Comparison of ENCODE assay signal across 8 mouse cellular contexts in genomic region chr12:4874161-4874927, GRCm38 (mm10). TPM values are rescaled to one million over a fixed set of nuclear protein-coding genes. Genes with fewer than 3 reads are reported as not detected.
DNase-seq lines count a peak whose midpoint lies in the region; ATAC-seq lines count a peak whose summit lies in the region.

Gene Mfsd2b (minus strand): TSS chr12:4874359.

- H3K27me3 ChIP-seq in forebrain, embryonic 14.5 days (replicated peaks; ENCODE audit: control insufficient read depth, insufficient read depth, low read length): no peaks in the 10 kb centered on the region

- peak within 1 kb of the TSS; percentile 33 for H3K4me3 ChIP-seq in forebrain, embryonic 14.5 days (ENCODE audit: low read depth, low read length)

- H3K4me2 ChIP-seq in forebrain, embryonic 14.5 days (ENCODE audit: low read length): peak within 1 kb of the TSS; percentile 82

- H3K36me3 ChIP-seq in forebrain, embryonic 14.5 days (ENCODE audit: control insufficient read depth, insufficient read depth, low read length): peaks cover 13% of the 10 kb centered on the region

- peaks cover 10% of the 10 kb centered on the region for H3K4me1 ChIP-seq in forebrain, embryonic 14.5 days (ENCODE audit: control insufficient read depth, insufficient read depth, low read length)

- peak; percentile 79 for DNase-seq in MN1 (ENCODE audit: low spot score)
- DNase-seq in cerebellum, adult 11 months: peak; percentile 25
- peak; percentile 81 for DNase-seq in forebrain, embryonic 14.5 days (ENCODE audit: low spot score)
- peak; percentile 80 for DNase-seq in heart, postnatal 4 days
- DNase-seq in layer of hippocampus, postnatal 10 days (ENCODE audit: low spot score in 2 of 2): peak; percentile 44 to 65
- peak; percentile 79 for DNase-seq in lung, postnatal 14 days
- DNase-seq in retina, adult 2 months (ENCODE audit: low read depth, low spot score): peak; percentile 23
- DNase-seq in thymus, postnatal 36 days: peak; percentile 68 to 78

- H3K9me3 ChIP-seq in forebrain, embryonic 14.5 days (replicated peaks; ENCODE audit: control insufficient read depth, low read length): no peaks in the 10 kb centered on the region

- 4% methylated on average over 24 of the region's 24 CpGs for WGBS in forebrain, embryonic 14.5 days

- peak within 1 kb of the TSS; percentile 55 for H3K9ac ChIP-seq in forebrain, embryonic 14.5 days (ENCODE audit: low read length)

- peak; percentile 90 for ATAC-seq in forebrain, embryonic 14.5 days

- no peak within 1 kb of the TSS for H3K27ac ChIP-seq in forebrain, embryonic 14.5 days (ENCODE audit: low read depth, low read length)

RNA-seq across cellular contexts. Expression of gene Mfsd2b, which starts in this region (rescaled TPM):
- polyA plus RNA-seq in forebrain, embryonic 14.5 days (2014; fragmentation: Nextera tagmentation; extraction: Ambion mirVana): 0.59 and 0.83 TPM in 2 replicates
- 1 to 10 TPM; 1.3 to 1.6 TPM for total RNA-seq in heart, postnatal 4 days (2021)
- under 1 TPM; 0.76 to 0.82 TPM for total RNA-seq in layer of hippocampus, postnatal 10 days (2021)

Comparison
In these comparisons a context has a peak if more than half of its experiments do, and no peak if none do; other contexts are left out.
1. Peak in DNase-seq, ATAC-seq, H3K4me3 ChIP-seq, H3K9ac ChIP-seq and H3K4me2 ChIP-seq in forebrain, embryonic 14.5 days; RNA of the gene not detected or under 1 TPM.
2. Peak in DNase-seq in layer of hippocampus, postnatal 10 days; RNA of the gene not detected or under 1 TPM.
3. DNase-seq: peak in every context shown above with its lines; median percentile 81 in forebrain, embryonic 14.5 days; 80 in heart, postnatal 4 days; 79 in MN1; 79 in lung, postnatal 14 days; 73 in thymus, postnatal 36 days; 54 in layer of hippocampus, postnatal 10 days; 25 in cerebellum, adult 11 months; 23 in retina, adult 2 months.